Mouse (Mus musculus): ENCODE data around the gene Cbarp.

- TF ChIP-seq CTCF (IDR thresholded peaks at IDR 0.05) = peak; percentile 100
- TF ChIP-seq EP300 (IDR thresholded peaks at IDR 0.05) = no peak
These were observed 24.3 kb upstream of the Cbarp start for GRCm38 (mm10) chr10:80164998-80165344.

Data from lung, postnatal 0 days (tissue).